Mouse (Mus musculus): Measurements from ENCODE around the gene Gm28047.

Gm28047 gene

GRCm38 (mm10) chr15:102546246-102546645, 78.6 kb downstream of the Gm28047 start:
- no peak for DNase-seq

- DNase-seq = no peak
These were observed 80.1 kb downstream of the Gm28047 start for GRCm38 (mm10) chr15:102544801-102545200.

- no peak for DNase-seq
These were observed 90.9 kb downstream of the Gm28047 start for GRCm38 (mm10) chr15:102533926-102534325.

GRCm38 (mm10) chr15:102532106-102532900, 92.6 kb downstream of the Gm28047 start:
- DNase-seq = no peak

- DNase-seq = no peak
These were observed 93.3 kb downstream of the Gm28047 start for GRCm38 (mm10) chr15:102531586-102531985.

GRCm38 (mm10) chr15:102530566-102530965, 94.3 kb downstream of the Gm28047 start:
- no peak for DNase-seq

- DNase-seq = no peak
These were observed 96.5 kb downstream of the Gm28047 start for GRCm38 (mm10) chr15:102528396-102528795.

- DNase-seq = no peak
These were observed 96.9 kb downstream of the Gm28047 start for GRCm38 (mm10) chr15:102527936-102528335.

GRCm38 (mm10) chr15:102526111-102527002, 98.5 kb downstream of the Gm28047 start:
- DNase-seq = no peak

GRCm38 (mm10) chr15:102524892-102525485, 99.9 kb downstream of the Gm28047 start, which contains the start of gene Npff:
TSS of gene Npff (minus strand) at chr15:102524942.
- peak; percentile 77 for DNase-seq

GRCm38 (mm10) chr15:102521480-102521879, 103.4 kb downstream of the Gm28047 start:
- DNase-seq = no peak

GRCm38 (mm10) chr15:102520416-102520815, 104.5 kb downstream of the Gm28047 start:
- no peak for DNase-seq

GRCm38 (mm10) chr15:102519211-102520141, 105.4 kb downstream of the Gm28047 start:
- no peak for DNase-seq

- DNase-seq = no peak
These were observed 106.0 kb downstream of the Gm28047 start for GRCm38 (mm10) chr15:102518859-102519201.

- peak; percentile 100 for DNase-seq
These were observed 106.7 kb downstream of the Gm28047 start, which contains the start of gene Tarbp2 for GRCm38 (mm10) chr15:102517976-102518858. TSS of gene Tarbp2 (plus strand) at chr15:102518192.

- DNase-seq = no peak
These were observed 107.3 kb downstream of the Gm28047 start for GRCm38 (mm10) chr15:102517631-102517975.

GRCm38 (mm10) chr15:102516728-102517404, 108.0 kb downstream of the Gm28047 start, which contains the start of gene Map3k12:
TSS of gene Map3k12 (minus strand) at chr15:102517064.
- DNase-seq = peak; percentile 83

GRCm38 (mm10) chr15:102516293-102516692, 108.6 kb downstream of the Gm28047 start:
- DNase-seq = no peak

GRCm38 (mm10) chr15:102515791-102516190, 109.1 kb downstream of the Gm28047 start:
- DNase-seq = no peak

- no peak for DNase-seq
These were observed 109.6 kb downstream of the Gm28047 start for GRCm38 (mm10) chr15:102515261-102515660.

All from right cerebral cortex, adult 18-20 months (tissue).